Mouse (Mus musculus) 3134 (cell line): ENCODE data around the gene Calr3.

Source experiments
- DNase-seq: peaks from one replicate; pipeline ENCODE4 v3.0.0-alpha.2; 2011; ENCODE audit warnings: low spot score; ENCODE audit not compliant: insufficient read length; ENCODE audit errors: extremely low read depth

Calr3 gene

GRCm38 (mm10) chr8:72443338-72443993, at the start of gene Calr3, which contains the start of gene 1700030K09Rik:
TSS of gene Calr3 (minus strand) at chr8:72443870.
TSS of gene 1700030K09Rik (plus strand) at chr8:72443880.
- peak; percentile 88 for DNase-seq

GRCm38 (mm10) chr8:72493381-72493780, 49.7 kb upstream of the Calr3 start:
- DNase-seq: no peak

GRCm38 (mm10) chr8:72492622-72493081, 49.0 kb upstream of the Calr3 start:
- DNase-seq: peak; percentile 100

- DNase-seq: peak; percentile 64
Observed at GRCm38 (mm10) chr8:72491680-72492621, 48.3 kb upstream of the Calr3 start, which contains the start of gene Slc35e1. TSS of gene Slc35e1 (minus strand) at chr8:72492614.

- DNase-seq: no peak
Observed at GRCm38 (mm10) chr8:72491017-72491416, 47.3 kb upstream of the Calr3 start.

- no peak for DNase-seq
Observed at GRCm38 (mm10) chr8:72487014-72487413, 43.3 kb upstream of the Calr3 start.

GRCm38 (mm10) chr8:72485456-72486199, 42.0 kb upstream of the Calr3 start:
- DNase-seq: no peak

GRCm38 (mm10) chr8:72474826-72475546, 31.3 kb upstream of the Calr3 start, which contains the start of gene Cherp:
TSS of gene Cherp (minus strand) at chr8:72475226.
- peak; percentile 99 for DNase-seq

- DNase-seq: no peak
Observed at GRCm38 (mm10) chr8:72470684-72471083, 27.0 kb upstream of the Calr3 start.

GRCm38 (mm10) chr8:72469984-72470383, 26.3 kb upstream of the Calr3 start:
- no peak for DNase-seq

- DNase-seq: no peak
Observed at GRCm38 (mm10) chr8:72469243-72469642, 25.6 kb upstream of the Calr3 start.

GRCm38 (mm10) chr8:72464211-72464610, 20.5 kb upstream of the Calr3 start:
- no peak for DNase-seq

- DNase-seq: no peak
Observed at GRCm38 (mm10) chr8:72459881-72460533, 16.3 kb upstream of the Calr3 start.

GRCm38 (mm10) chr8:72458457-72458856, 14.8 kb upstream of the Calr3 start:
- DNase-seq: no peak

- DNase-seq: no peak
Observed at GRCm38 (mm10) chr8:72457806-72458205, 14.1 kb upstream of the Calr3 start.

GRCm38 (mm10) chr8:72455317-72455716, 11.6 kb upstream of the Calr3 start:
- DNase-seq: no peak

GRCm38 (mm10) chr8:72453904-72454303, 10.2 kb upstream of the Calr3 start:
- no peak for DNase-seq

GRCm38 (mm10) chr8:72451516-72451915, 7.8 kb upstream of the Calr3 start:
- DNase-seq: no peak

- DNase-seq: no peak
Observed at GRCm38 (mm10) chr8:72445071-72445470, 1.4 kb upstream of the Calr3 start.

- no peak for DNase-seq
Observed at GRCm38 (mm10) chr8:72443994-72444350, 302 bp upstream of the Calr3 start.
